Mouse (Mus musculus) lung, postnatal 14 days (tissue): Measurements from ENCODE around the gene Kcnt2.
A peak's percentile ranks its signal among the peaks of the same experiment; 100 is the strongest.

Experiments used
- DNase-seq: peaks from one replicate; pipeline ENCODE4 v3.0.0; 2021

Kcnt2 gene

DNA sequence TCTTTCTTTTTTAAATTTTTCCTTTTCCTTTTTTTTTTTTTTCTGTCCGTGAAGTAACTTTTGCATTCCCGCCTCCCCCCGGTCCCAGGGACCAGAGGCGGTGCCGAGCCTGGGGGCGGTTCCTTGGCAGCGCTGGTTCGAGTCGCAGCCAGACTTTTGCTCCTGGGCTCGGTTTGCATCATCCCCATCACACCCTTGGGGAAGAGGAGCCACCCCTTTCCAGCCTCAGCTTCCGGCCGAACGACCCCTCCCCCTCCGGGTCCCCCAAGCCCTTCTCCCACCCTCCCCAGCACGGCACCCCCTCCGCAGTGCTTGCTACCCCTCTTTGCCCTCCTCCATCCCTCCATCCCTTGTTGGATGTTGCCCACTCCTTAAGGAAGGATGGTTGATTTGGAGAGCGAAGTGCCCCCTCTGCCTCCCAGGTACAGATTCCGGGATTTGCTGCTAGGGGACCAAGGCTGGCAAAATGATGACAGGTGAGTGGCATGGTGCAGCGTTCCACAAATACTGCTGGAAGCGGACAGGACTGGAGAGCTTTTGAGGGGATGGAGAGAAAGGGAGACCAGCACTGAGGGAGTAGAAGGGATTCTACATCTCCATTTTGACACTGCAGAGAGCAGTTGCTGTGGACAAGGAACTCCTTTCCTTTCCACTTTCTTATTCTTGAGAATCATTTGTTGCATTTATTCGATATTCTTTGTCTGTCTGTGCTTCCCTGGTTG, at the start of gene Kcnt2:
TSS of gene Kcnt2 (plus strand) at position 283 of the 722 bp plus-strand sequence.
- DNase-seq: peak; percentile 1

DNA sequence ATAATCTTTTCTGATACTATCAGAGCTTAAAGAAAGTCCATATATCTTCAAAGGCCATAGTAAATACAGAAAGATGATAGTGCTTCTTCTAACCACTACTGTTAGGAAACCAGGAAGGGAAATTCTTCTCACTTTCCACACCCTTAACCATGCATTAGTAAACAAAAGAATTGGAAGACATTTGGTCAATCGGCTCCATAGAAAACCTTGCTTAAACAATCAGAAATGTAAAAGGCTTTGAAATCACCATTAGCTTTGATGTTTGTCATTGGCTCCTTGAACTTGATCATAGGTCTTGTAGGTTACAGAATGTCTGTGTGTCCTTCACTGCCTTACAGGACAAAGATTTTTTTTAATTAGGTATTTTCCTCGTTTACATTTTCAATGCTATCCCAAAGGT, 40.6 kb upstream of the Kcnt2 start:
- DNase-seq: no peak

DNA sequence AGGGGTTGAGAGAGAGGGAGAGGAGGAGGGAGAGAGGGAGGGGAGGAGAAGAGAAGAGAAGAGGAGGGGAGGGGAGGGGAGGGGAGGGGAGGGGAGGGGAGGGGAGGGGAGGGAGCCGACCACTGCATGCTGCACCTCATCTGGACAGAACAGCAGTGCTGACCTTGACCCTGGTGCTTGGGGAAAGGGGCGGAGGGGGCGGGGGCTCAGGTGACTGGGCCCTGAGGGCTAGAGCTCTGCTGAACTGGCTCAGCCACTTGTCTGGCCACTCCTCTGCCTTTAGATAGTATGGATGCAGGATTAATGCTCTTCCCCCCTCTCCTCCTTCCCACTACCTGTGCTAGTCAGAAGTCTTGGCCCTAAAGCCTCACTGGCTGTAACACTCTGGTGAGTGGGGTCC, 20.7 kb upstream of the Kcnt2 start:
- DNase-seq: no peak

GRCm38 (mm10) chr1:140226673-140227072, 19.3 kb upstream of the Kcnt2 start:
- DNase-seq: no peak

GRCm38 (mm10) chr1:140245465-140245864, 493 bp upstream of the Kcnt2 start:
- DNase-seq: peak; percentile 2

DNA sequence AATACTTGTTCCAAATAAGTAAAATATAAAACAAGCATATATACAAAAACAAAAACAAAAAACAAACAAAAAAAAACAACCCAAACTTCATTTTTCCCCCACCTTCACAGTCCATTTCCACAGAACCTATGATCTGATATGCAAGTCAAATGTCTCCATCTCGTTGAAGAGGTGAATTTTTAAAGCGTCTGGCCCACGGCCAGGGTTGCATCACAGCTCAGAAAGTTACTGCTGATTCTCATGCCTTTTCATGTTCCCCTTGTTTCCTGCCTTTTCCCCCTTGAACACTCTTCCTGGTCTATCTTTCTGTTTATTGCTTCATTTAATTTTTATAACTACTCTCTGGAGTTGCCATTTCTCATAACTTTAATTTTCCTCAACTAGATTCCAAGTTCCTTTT, 18.7 kb downstream of the Kcnt2 start:
- peak; percentile 14 for DNase-seq

DNA sequence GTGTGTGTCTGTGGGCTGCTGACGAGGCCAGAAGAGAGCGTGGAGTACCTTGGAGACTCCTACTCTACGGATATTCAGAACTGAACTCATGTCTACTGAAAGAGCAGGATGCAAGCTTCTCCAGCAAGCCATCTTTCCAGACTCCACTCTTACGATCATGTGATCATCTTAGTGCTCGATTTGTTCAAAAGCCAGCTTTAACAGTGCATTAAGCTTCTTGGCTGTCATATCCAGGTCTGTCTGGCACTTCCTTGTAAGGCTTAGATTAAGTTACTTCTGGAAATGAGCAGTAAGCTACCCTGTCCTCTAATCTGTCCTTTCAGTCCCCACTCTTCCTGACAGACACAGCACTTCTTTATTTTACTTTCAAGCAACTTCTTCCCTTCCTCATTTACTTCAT, 20.1 kb downstream of the Kcnt2 start:
- DNase-seq: no peak

DNA sequence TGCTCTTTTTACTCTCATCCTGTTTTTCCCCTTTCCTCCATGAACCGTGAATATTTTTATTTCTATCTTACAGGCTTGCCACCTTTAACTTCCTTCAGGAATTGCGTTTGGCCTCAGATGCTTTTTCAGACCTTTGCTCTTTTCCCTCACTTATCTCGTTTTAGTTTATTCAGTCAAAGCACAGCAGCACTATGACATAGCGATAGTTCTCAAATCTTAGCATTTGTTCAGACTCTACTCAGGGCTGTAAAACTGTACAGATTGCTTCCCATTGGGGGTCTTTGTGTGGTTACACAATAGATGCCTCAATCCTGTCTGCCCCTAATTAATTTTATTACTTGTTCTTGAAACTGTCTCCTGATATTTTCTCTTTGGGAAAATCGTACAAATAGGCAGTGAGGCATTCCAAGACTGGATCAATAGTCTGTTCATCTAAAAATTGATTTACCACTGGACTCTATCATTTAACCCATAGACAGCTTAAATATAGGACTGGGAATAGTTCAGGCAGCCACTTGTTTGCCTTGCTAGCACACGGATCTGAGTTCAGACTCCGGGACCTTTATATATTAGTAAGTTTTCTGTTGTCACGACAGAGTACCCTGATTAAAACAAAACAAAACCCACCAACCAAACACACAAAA, 20.8 kb downstream of the Kcnt2 start:
- no peak for DNase-seq

- DNase-seq: no peak
Measured at GRCm38 (mm10) chr1:140267288-140267687, 21.3 kb downstream of the Kcnt2 start.

GRCm38 (mm10) chr1:140273624-140274023, 27.7 kb downstream of the Kcnt2 start:
- no peak for DNase-seq

GRCm38 (mm10) chr1:140275813-140276212, 29.9 kb downstream of the Kcnt2 start:
- no peak for DNase-seq

- no peak for DNase-seq
Measured at GRCm38 (mm10) chr1:140293140-140293539, 47.2 kb downstream of the Kcnt2 start.

DNA sequence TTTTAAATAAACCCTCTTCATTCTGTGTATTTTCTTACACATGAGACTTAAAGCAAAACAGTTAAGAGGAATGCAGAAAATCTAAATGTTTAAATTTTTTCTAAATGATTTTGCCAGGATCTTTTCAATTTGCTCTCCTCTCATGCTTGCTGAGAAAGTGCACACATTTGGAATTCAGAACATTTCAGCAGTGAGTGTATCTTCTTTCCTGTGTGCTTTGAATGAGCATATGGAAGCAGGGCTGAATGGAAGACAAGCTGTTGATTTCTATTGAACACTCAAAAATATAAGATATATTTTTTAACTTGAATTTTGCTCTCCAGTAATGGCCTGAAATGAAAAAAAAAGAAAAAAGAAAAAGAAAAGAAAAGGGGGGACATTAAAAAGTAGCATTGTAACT, 49.5 kb downstream of the Kcnt2 start:
- DNase-seq: no peak

DNA sequence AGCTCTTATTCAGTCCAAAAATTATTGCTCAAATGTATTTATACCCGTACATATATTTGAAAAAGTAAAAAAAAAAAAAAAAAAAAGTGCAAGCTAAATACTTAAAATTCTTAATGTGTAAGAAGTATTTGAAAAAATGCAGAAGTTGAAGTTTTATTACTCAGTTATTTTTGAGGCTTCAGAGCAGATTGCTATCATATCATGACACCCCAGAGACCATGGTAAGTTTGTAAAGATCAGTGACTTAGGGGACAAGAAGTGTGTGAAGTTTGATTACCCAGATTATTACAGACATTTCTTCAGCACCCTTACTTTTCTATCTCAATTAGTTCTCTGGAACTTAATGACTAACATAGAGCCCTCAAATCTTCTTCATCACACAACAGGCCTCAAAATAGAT, 58.3 kb downstream of the Kcnt2 start:
- DNase-seq: no peak

DNA sequence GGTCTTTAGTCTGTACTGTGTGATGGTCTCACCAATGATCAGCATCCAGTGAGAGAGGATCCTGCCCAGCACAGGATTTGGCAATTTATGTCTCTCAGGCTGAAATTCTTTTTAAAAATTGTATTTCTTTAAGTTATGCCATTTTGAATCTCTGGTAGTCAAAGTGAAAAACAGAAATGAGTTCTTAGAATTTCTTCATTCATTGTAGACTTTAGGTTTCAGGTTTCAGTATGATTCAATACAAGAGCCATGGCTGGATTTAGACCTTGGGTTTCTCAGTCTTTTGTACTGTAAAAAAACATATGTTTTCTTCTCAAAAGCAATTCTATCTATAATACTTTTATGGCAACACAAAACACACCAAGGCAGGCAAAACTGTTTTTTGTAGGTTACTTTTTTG, 59.4 kb downstream of the Kcnt2 start:
- no peak for DNase-seq

GRCm38 (mm10) chr1:140306339-140306738, 60.4 kb downstream of the Kcnt2 start:
- no peak for DNase-seq

DNA sequence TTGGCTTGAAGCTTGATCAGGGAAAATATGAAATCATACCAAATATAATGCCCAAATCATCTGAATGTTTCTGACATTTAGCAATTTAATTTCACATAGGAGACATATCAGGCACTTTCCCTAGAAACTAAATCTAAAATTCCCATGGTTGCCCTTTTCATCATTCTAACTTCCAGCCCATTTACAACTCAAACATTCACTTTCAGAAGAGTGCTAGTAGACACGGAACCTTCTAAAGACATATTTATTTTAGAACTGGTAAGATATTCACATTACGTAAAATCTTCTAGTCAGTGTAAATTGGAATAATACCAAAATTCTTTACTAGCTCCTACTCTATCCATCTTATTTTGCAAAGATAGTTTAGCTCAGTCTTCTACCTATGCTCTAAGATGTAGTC, 64.8 kb downstream of the Kcnt2 start:
- no peak for DNase-seq

GRCm38 (mm10) chr1:140325088-140325487, 79.1 kb downstream of the Kcnt2 start:
- no peak for DNase-seq

GRCm38 (mm10) chr1:140326709-140327108, 80.8 kb downstream of the Kcnt2 start:
- DNase-seq: no peak

DNA sequence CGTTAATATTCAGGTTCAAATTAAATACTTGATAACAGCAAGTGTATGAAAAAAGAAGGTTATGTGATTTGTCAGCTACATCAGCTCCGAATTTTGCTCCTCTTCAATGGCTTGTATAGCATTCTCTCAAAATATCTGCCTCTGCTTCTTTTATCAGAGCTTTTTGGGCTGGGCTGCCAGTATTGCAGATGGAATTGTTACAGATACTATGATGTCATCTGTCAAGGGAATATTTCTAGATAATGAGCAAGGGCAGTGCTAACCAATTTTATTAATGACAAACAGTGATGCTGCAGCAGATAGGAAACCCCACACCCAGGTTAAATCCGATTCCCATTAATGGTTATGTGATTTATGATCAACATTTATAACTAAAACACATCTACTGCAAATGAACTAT, 87.7 kb downstream of the Kcnt2 start:
- no peak for DNase-seq

DNA sequence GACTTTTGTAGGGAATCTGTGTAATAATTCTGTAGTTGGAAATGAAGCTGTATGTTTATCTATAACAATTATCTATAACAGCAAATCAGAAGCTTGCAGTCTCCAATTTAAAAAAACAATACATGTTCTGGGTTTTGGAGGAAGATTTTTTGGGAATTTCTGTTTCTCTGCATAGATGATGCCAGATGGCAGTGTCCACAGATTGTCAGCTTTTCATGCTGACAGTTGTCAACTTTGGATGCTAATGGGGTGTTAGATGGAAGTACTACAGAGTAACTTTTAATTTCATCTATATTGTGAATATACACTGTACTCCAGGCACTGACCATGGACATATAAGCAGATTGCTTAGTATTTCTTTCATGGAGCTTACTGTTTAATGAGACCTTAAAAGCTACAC, 92.5 kb downstream of the Kcnt2 start:
- DNase-seq: no peak

DNA sequence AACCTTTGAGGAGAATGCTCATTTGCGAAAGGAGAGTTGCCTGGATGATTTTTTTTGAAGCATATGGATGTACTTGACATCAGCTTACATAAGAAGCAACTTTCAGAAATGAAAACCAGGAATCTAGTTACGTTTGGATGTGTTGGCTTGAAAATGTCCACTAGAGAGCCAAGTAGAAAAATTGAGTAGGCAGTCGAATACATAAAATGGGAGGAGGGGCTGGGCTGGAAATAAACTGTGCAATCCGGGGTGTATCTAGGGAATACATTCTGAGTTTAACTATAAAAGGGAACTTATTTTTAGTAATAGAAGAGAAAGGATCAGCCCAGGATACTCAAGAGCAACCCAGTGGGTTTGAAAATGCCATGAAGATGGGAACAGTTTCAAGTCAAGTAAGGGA, 93.4 kb downstream of the Kcnt2 start:
- no peak for DNase-seq

GRCm38 (mm10) chr1:140364787-140365186, 118.8 kb downstream of the Kcnt2 start:
- DNase-seq: no peak

GRCm38 (mm10) chr1:140373532-140373931, 127.6 kb downstream of the Kcnt2 start:
- DNase-seq: no peak

- no peak for DNase-seq
Measured at GRCm38 (mm10) chr1:140378791-140379190, 132.8 kb downstream of the Kcnt2 start.
